Mouse (Mus musculus): ENCODE results near the gene Olfr155. TPM values are rescaled to one million over a fixed set of nuclear protein-coding genes. Genes with fewer than 3 reads are reported as not detected.
A peak's percentile ranks its signal among the peaks of the same experiment; 100 is the strongest.

Gene Olfr155
- not detected in 2 replicates for polyA plus RNA-seq (2016; fragmentation: Nextera tagmentation; extraction: Ambion mirVana)

GRCm38 (mm10) chr4:43851265-43851664 lies at the start of gene Olfr155:
Gene Olfr155, plus strand, starts transcription at chr4:43851565.
- no peaks in the 10 kb centered on the region for H3K27me3 ChIP-seq (ENCODE audit: poor library complexity, severe bottlenecking)
- no peak within 1 kb of the TSS for H3K4me3 ChIP-seq
- 87% methylated on average over 6 of the region's 6 CpGs for WGBS
- H3K27ac ChIP-seq = no peak within 1 kb of the TSS
- no peaks in the 10 kb centered on the region for H3K36me3 ChIP-seq (replicated peaks)
- no peaks in the 10 kb centered on the region for H3K9me3 ChIP-seq
- H3K4me1 ChIP-seq = no peaks in the 10 kb centered on the region
- DNase-seq (ENCODE audit: extremely low spot score, low spot score) = no peak

GRCm38 (mm10) chr4:43822896-43823550 lies 28.3 kb upstream of the Olfr155 start:
- DNase-seq (ENCODE audit: extremely low spot score, low spot score) = peak; percentile 13
- 86% methylated on average over 13 of the region's 13 CpGs for WGBS

GRCm38 (mm10) chr4:43823845-43824337 lies 27.5 kb upstream of the Olfr155 start, which contains the start of gene Olfr156:
Gene Olfr156, minus strand, starts transcription at chr4:43823895.
- Histone ChIP-seq H3K36me3 (replicated peaks) (no peaks in the 10 kb centered on the region), H3K27ac (no peak within 1 kb of the TSS; the same call in 1 of the 2 replicates), H3K4me1 (peaks cover 10% of the 10 kb centered on the region), H3K9me3 (no peaks in the 10 kb centered on the region), H3K4me3 (no peak within 1 kb of the TSS), H3K27me3 (ENCODE audit: poor library complexity, severe bottlenecking) (no peaks in the 10 kb centered on the region)
- 7% methylated on average over 7 of the region's 7 CpGs for WGBS
- peak; percentile 20 for DNase-seq (ENCODE audit: extremely low spot score, low spot score)

More at GRCm38 (mm10) chr4:43822896-43823550, 28.3 kb upstream of the Olfr155 start:
- H3K27me3 ChIP-seq (ENCODE audit: poor library complexity, severe bottlenecking) = no peaks in the 10 kb centered on the region
- H3K9me3 ChIP-seq = no peaks in the 10 kb centered on the region
- H3K27ac ChIP-seq = no peak overlapping the region
- H3K4me1 ChIP-seq = peaks cover 10% of the 10 kb centered on the region
- H3K36me3 ChIP-seq (replicated peaks) = no peaks in the 10 kb centered on the region
- H3K4me3 ChIP-seq = no peak overlapping the region

GRCm38 (mm10) chr4:43828806-43829205 lies 22.6 kb upstream of the Olfr155 start:
- no peaks in the 10 kb centered on the region for H3K9me3 ChIP-seq
- 97% methylated on average over 4 of the region's 4 CpGs for WGBS
- H3K27ac ChIP-seq = no peak overlapping the region
- H3K4me1 ChIP-seq = peaks cover 7% of the 10 kb centered on the region
- no peak for DNase-seq (ENCODE audit: extremely low spot score, low spot score)
- H3K36me3 ChIP-seq (replicated peaks) = no peaks in the 10 kb centered on the region
- no peaks in the 10 kb centered on the region for H3K27me3 ChIP-seq (ENCODE audit: poor library complexity, severe bottlenecking)
- no peak overlapping the region for H3K4me3 ChIP-seq

- no peak for DNase-seq (ENCODE audit: extremely low spot score, low spot score)
- Histone ChIP-seq H3K4me1 (no peaks in the 10 kb centered on the region), H3K27me3 (ENCODE audit: poor library complexity, severe bottlenecking) (no peaks in the 10 kb centered on the region), H3K9me3 (no peaks in the 10 kb centered on the region), H3K4me3 (no peak overlapping the region), H3K36me3 (replicated peaks) (no peaks in the 10 kb centered on the region), H3K27ac (no peak overlapping the region)
- 70% methylated on average over 5 of the region's 5 CpGs for WGBS
Observed at GRCm38 (mm10) chr4:43832031-43832430, 19.3 kb upstream of the Olfr155 start.

GRCm38 (mm10) chr4:43833752-43834151 lies 17.6 kb upstream of the Olfr155 start:
- no peaks in the 10 kb centered on the region for H3K27me3 ChIP-seq (ENCODE audit: poor library complexity, severe bottlenecking)
- no peak overlapping the region for H3K4me3 ChIP-seq
- no peak overlapping the region for H3K27ac ChIP-seq
- DNase-seq (ENCODE audit: extremely low spot score, low spot score) = no peak
- 67% methylated on average over 5 of the region's 5 CpGs for WGBS
- H3K4me1 ChIP-seq = no peaks in the 10 kb centered on the region
- H3K36me3 ChIP-seq (replicated peaks) = no peaks in the 10 kb centered on the region
- no peaks in the 10 kb centered on the region for H3K9me3 ChIP-seq

- DNase-seq (ENCODE audit: extremely low spot score, low spot score) = no peak
- H3K9me3 ChIP-seq = no peaks in the 10 kb centered on the region
- H3K4me1 ChIP-seq = no peaks in the 10 kb centered on the region
- H3K27ac ChIP-seq = no peak overlapping the region
- 77% methylated on average over 4 of the region's 4 CpGs for WGBS
- no peaks in the 10 kb centered on the region for H3K27me3 ChIP-seq (ENCODE audit: poor library complexity, severe bottlenecking)
- H3K36me3 ChIP-seq (replicated peaks) = no peaks in the 10 kb centered on the region
- no peak overlapping the region for H3K4me3 ChIP-seq
Observed at GRCm38 (mm10) chr4:43834749-43835148, 16.6 kb upstream of the Olfr155 start.

GRCm38 (mm10) chr4:43838326-43838725 lies 13.0 kb upstream of the Olfr155 start:
- Histone ChIP-seq H3K27ac (no peak overlapping the region), H3K9me3 (peaks cover 3% of the 10 kb centered on the region; the same call in 1 of the 2 replicates), H3K36me3 (replicated peaks) (no peaks in the 10 kb centered on the region), H3K4me1 (no peaks in the 10 kb centered on the region), H3K27me3 (ENCODE audit: poor library complexity, severe bottlenecking) (no peaks in the 10 kb centered on the region), H3K4me3 (no peak overlapping the region)
- 76% methylated on average over 3 of the region's 3 CpGs for WGBS
- DNase-seq (ENCODE audit: extremely low spot score, low spot score) = no peak

- DNase-seq (ENCODE audit: extremely low spot score, low spot score) = no peak
- Histone ChIP-seq H3K36me3 (replicated peaks) (no peaks in the 10 kb centered on the region), H3K27ac (no peak within 1 kb of the TSS), H3K4me3 (no peak within 1 kb of the TSS), H3K4me1 (no peaks in the 10 kb centered on the region), H3K27me3 (ENCODE audit: poor library complexity, severe bottlenecking) (no peaks in the 10 kb centered on the region), H3K9me3 (peaks cover 6% of the 10 kb centered on the region)
- WGBS = 79% methylated on average over 1 of the region's 1 CpGs
Observed at GRCm38 (mm10) chr4:43840101-43840500, 11.3 kb upstream of the Olfr155 start, which contains the start of gene Olfr157. Gene Olfr157, minus strand, starts transcription at chr4:43840201.

GRCm38 (mm10) chr4:43854101-43854500 lies 2.7 kb downstream of the Olfr155 start:
- no peak for DNase-seq (ENCODE audit: extremely low spot score, low spot score)
- no peaks in the 10 kb centered on the region for H3K36me3 ChIP-seq (replicated peaks)
- H3K9me3 ChIP-seq = no peaks in the 10 kb centered on the region
- 75% methylated on average over 8 of the region's 8 CpGs for WGBS
- H3K4me1 ChIP-seq = no peaks in the 10 kb centered on the region
- no peak overlapping the region for H3K4me3 ChIP-seq
- no peak overlapping the region for H3K27ac ChIP-seq
- no peaks in the 10 kb centered on the region for H3K27me3 ChIP-seq (ENCODE audit: poor library complexity, severe bottlenecking)

GRCm38 (mm10) chr4:43859886-43860285 lies 8.5 kb downstream of the Olfr155 start:
- H3K27me3 ChIP-seq (ENCODE audit: poor library complexity, severe bottlenecking) = 0 out of 2 replicates have a peak, but pooled peaks cover 3% of the 10 kb centered on the region
- 90% methylated on average over 10 of the region's 10 CpGs for WGBS
- H3K27ac ChIP-seq = no peak overlapping the region
- peaks cover 9% of the 10 kb centered on the region for H3K4me1 ChIP-seq
- DNase-seq (ENCODE audit: extremely low spot score, low spot score) = no peak
- H3K9me3 ChIP-seq = no peaks in the 10 kb centered on the region
- no peaks in the 10 kb centered on the region for H3K36me3 ChIP-seq (replicated peaks)
- H3K4me3 ChIP-seq = no peak overlapping the region

- no peaks in the 10 kb centered on the region for H3K9me3 ChIP-seq
- H3K4me1 ChIP-seq = peaks cover 9% of the 10 kb centered on the region
- no peak overlapping the region for H3K4me3 ChIP-seq
- H3K36me3 ChIP-seq (replicated peaks) = no peaks in the 10 kb centered on the region
- H3K27me3 ChIP-seq (ENCODE audit: poor library complexity, severe bottlenecking) = 0 out of 2 replicates have a peak, but pooled peaks cover 3% of the 10 kb centered on the region
- 20% methylated on average over 14 of the region's 14 CpGs for WGBS
- DNase-seq (ENCODE audit: extremely low spot score, low spot score) = peak; percentile 68
- 0 out of 2 replicates have a peak overlapping the region, but pooled peaks have one; percentile 5 for H3K27ac ChIP-seq
Observed at GRCm38 (mm10) chr4:43860744-43861519, 9.6 kb downstream of the Olfr155 start.

GRCm38 (mm10) chr4:43863298-43863697 lies 11.9 kb downstream of the Olfr155 start:
- Histone ChIP-seq H3K4me3 (no peak overlapping the region), H3K27ac (no peak overlapping the region), H3K4me1 (peaks cover 9% of the 10 kb centered on the region), H3K27me3 (ENCODE audit: poor library complexity, severe bottlenecking) (0 out of 2 replicates have a peak, but pooled peaks cover 3% of the 10 kb centered on the region), H3K9me3 (no peaks in the 10 kb centered on the region), H3K36me3 (replicated peaks) (no peaks in the 10 kb centered on the region)
- 65% methylated on average over 4 of the region's 4 CpGs for WGBS
- DNase-seq (ENCODE audit: extremely low spot score, low spot score) = no peak

Measured in forebrain, embryonic 10.5 days (tissue).